Mouse (Mus musculus) gastrocnemius, adult 18-20 months (tissue): ENCODE measurements around the gene Apc2. TPM values are rescaled to one million over a fixed set of nuclear protein-coding genes. Genes with fewer than 3 reads are reported as not detected.
"Not testable (repeated sequence)": the region's sequence is repeated elsewhere in the genome, so short reads cannot be mapped to it uniquely, and the experiment has no call there.

Experiments
- DNase-seq: peaks from one replicate; pipeline ENCODE4 v3.0.0; 2021; ENCODE audit warnings: low spot score
- long read RNA-seq, 2 experiments: library from polyadenylated mRNA; stranded (forward); transcript quantifications; one replicate each; pipeline ENCODE4 v2.0.0; 2021
- total RNA-seq, 2 experiments: library from RNA; stranded (reverse); gene quantifications; 2 replicates each; pipeline ENCODE4 v1.2.3; 2021

Apc2 gene
- under 1 TPM; 0.18 to 0.31 TPM for total RNA-seq
- long read RNA-seq, experiment 1, partial matches to known transcripts = 0 of 1 reads
- long read RNA-seq, experiment 1, other reads (novel, unspliced or antisense) = 1 of 1 reads
- long read RNA-seq, experiment 2 = 0 reads

GRCm38 (mm10) chr10:80295618-80296425 is at the start of gene Apc2:
Gene Apc2, plus strand, starts transcription at chr10:80295977.
- peak; percentile 74 for DNase-seq

- no peak for DNase-seq
These were observed 47.9 kb upstream of the Apc2 start for GRCm38 (mm10) chr10:80247849-80248248.

- not testable (repeated sequence) for DNase-seq
These were observed 47.3 kb upstream of the Apc2 start for GRCm38 (mm10) chr10:80248437-80248836.

GRCm38 (mm10) chr10:80248971-80249640 is 46.7 kb upstream of the Apc2 start, which contains the start of gene Ndufs7:
Gene Ndufs7, plus strand, starts transcription at chr10:80249121.
- peak; percentile 97 for DNase-seq

GRCm38 (mm10) chr10:80250059-80250458 is 45.7 kb upstream of the Apc2 start:
- no peak for DNase-seq

GRCm38 (mm10) chr10:80250573-80250972 is 45.2 kb upstream of the Apc2 start:
- DNase-seq = no peak

GRCm38 (mm10) chr10:80252011-80252410 is 43.8 kb upstream of the Apc2 start:
- no peak for DNase-seq

- DNase-seq = peak; percentile 50
These were observed 43.1 kb upstream of the Apc2 start for GRCm38 (mm10) chr10:80252493-80253274.

GRCm38 (mm10) chr10:80253551-80253950 is 42.2 kb upstream of the Apc2 start:
- no peak for DNase-seq

- DNase-seq = no peak
These were observed 41.2 kb upstream of the Apc2 start for GRCm38 (mm10) chr10:80254331-80255297.

GRCm38 (mm10) chr10:80255881-80256535 is 39.8 kb upstream of the Apc2 start:
- DNase-seq = no peak

GRCm38 (mm10) chr10:80257936-80258335 is 37.8 kb upstream of the Apc2 start:
- DNase-seq = no peak

- no peak for DNase-seq
These were observed 36.9 kb upstream of the Apc2 start for GRCm38 (mm10) chr10:80258752-80259462.

GRCm38 (mm10) chr10:80259463-80259805 is 36.3 kb upstream of the Apc2 start:
- no peak for DNase-seq

GRCm38 (mm10) chr10:80259861-80260641 is 35.7 kb upstream of the Apc2 start:
- DNase-seq = peak; percentile 47

GRCm38 (mm10) chr10:80260642-80261584 is 34.9 kb upstream of the Apc2 start, which contains the start of the genes Gamt and Dazap1:
Gene Gamt, minus strand, starts transcription at chr10:80261012.
Gene Dazap1, plus strand, starts transcription at chr10:80261486.
- peak; percentile 97 for DNase-seq

- DNase-seq = peak; percentile 98
These were observed 34.2 kb upstream of the Apc2 start for GRCm38 (mm10) chr10:80261585-80261968.
